Mouse (Mus musculus) urinary bladder, postnatal 36 days (tissue): ENCODE results near the gene Gpr135.
A peak's percentile ranks its signal among the peaks of the same experiment; 100 is the strongest.

Experiments used
- DNase-seq, 2 experiments: peaks; one replicate each; pipeline ENCODE4 v3.0.0; 2022; ENCODE audit warnings: low spot score in 2 of 2, mixed read lengths in 1 of 2

The Gpr135 gene

GRCm38 (mm10) chr12:72070327-72071269 lies at the start of gene Gpr135:
Gpr135 (minus strand) TSS chr12:72071125.
- DNase-seq: peak; percentile 75 to 80

GRCm38 (mm10) chr12:72115686-72116345 lies 44.9 kb upstream of the Gpr135 start:
- no peak for DNase-seq

GRCm38 (mm10) chr12:72115126-72115525 lies 44.2 kb upstream of the Gpr135 start:
- DNase-seq: no peak

- DNase-seq: peak in 1 of 2 experiments; percentile 64
Observed at GRCm38 (mm10) chr12:72104525-72105281, 33.8 kb upstream of the Gpr135 start.

- no peak for DNase-seq
Observed at GRCm38 (mm10) chr12:72104027-72104426, 33.1 kb upstream of the Gpr135 start.

GRCm38 (mm10) chr12:72102776-72103175 lies 31.9 kb upstream of the Gpr135 start:
- DNase-seq: no peak

GRCm38 (mm10) chr12:72096966-72097365 lies 26.0 kb upstream of the Gpr135 start:
- DNase-seq: no peak

- no peak for DNase-seq
Observed at GRCm38 (mm10) chr12:72089802-72090201, 18.9 kb upstream of the Gpr135 start.

GRCm38 (mm10) chr12:72086166-72086825 lies 15.4 kb upstream of the Gpr135 start:
- DNase-seq: no peak

- DNase-seq: peak; percentile 99 to 100
Observed at GRCm38 (mm10) chr12:72085329-72086165, 14.6 kb upstream of the Gpr135 start, which contains the start of the genes L3hypdh and Jkamp. L3hypdh (minus strand) TSS chr12:72085439. Jkamp (plus strand) TSS chr12:72085589.

GRCm38 (mm10) chr12:72085024-72085328 lies 14.1 kb upstream of the Gpr135 start:
- DNase-seq: no peak

GRCm38 (mm10) chr12:72084261-72085023 lies 13.5 kb upstream of the Gpr135 start:
- peak; percentile 39 to 65 for DNase-seq

- no peak for DNase-seq
Observed at GRCm38 (mm10) chr12:72083265-72083664, 12.3 kb upstream of the Gpr135 start.

- DNase-seq: peak; percentile 23 to 46
Observed at GRCm38 (mm10) chr12:72082370-72082769, 11.4 kb upstream of the Gpr135 start.

GRCm38 (mm10) chr12:72081961-72082360 lies 11.0 kb upstream of the Gpr135 start:
- DNase-seq: no peak

- no peak for DNase-seq
Observed at GRCm38 (mm10) chr12:72078248-72078647, 7.3 kb upstream of the Gpr135 start.

GRCm38 (mm10) chr12:72069626-72070326 lies 1.1 kb downstream of the Gpr135 start:
- no peak for DNase-seq

- no peak for DNase-seq
Observed at GRCm38 (mm10) chr12:72057780-72058179, 13.1 kb downstream of the Gpr135 start.

GRCm38 (mm10) chr12:72053851-72054250 lies 17.1 kb downstream of the Gpr135 start:
- no peak for DNase-seq
